Mouse (Mus musculus) E14TG2a.4 (cell line): ENCODE measurements around the gene Gm17660.

Source experiments
- CTCF ChIP-seq: conservative IDR thresholded peaks from 2 replicates; pipeline ENCODE4 v1.5.1; 2014; ENCODE audit warnings: low read length
- NANOG ChIP-seq: IDR thresholded peaks from 2 replicates; pipeline ENCODE4 v1.6.1; 2014; ENCODE audit warnings: borderline replicate concordance, low read length, mixed read lengths
- POU5F1 ChIP-seq: IDR thresholded peaks from 2 replicates; pipeline ENCODE4 v1.6.1; 2014; ENCODE audit warnings: low read length, borderline replicate concordance

GRCm38 (mm10) chr5:104103171-104103570 is 25.8 kb upstream of the Gm17660 start:
- TF ChIP-seq CTCF, result no peak
- no peak for TF ChIP-seq NANOG
- TF ChIP-seq POU5F1, result no peak
